Mouse (Mus musculus): ENCODE measurements around the gene Six5. TPM values are rescaled to one million over a fixed set of nuclear protein-coding genes. Genes with fewer than 3 reads are reported as not detected.

The Six5 gene
- polyA plus RNA-seq, 1 experiment from 2014 or later: 7.1 TPM

GRCm38 (mm10) chr7:19096421-19096976 lies 2.1 kb downstream of the Six5 start:
- no peak for ATAC-seq (ENCODE audit: insufficient number of reproducible peaks, low FRiP score)
- 49% methylated on average over 5 of the region's 5 CpGs for WGBS

GRCm38 (mm10) chr7:19097217-19097616 lies 2.8 kb downstream of the Six5 start:
- Histone ChIP-seq H3K4me1 (replicated peaks) (peaks cover 37% of the 10 kb centered on the region), H3K27ac (ENCODE audit: poor library complexity, severe bottlenecking) (no peak overlapping the region), H3K4me3 (no peak overlapping the region), H3K9ac (peak overlapping the region; percentile 97), H3K9me3 (replicated peaks) (no peaks in the 10 kb centered on the region), H3K4me2 (peak overlapping the region; percentile 88), H3K36me3 (peaks cover 15% of the 10 kb centered on the region), H3K27me3 (replicated peaks) (no peaks in the 10 kb centered on the region)
- 40% methylated on average over 2 of the region's 2 CpGs for whole genome bisulfite sequencing
- ATAC-seq (ENCODE audit: insufficient number of reproducible peaks, low FRiP score): no peak

More at GRCm38 (mm10) chr7:19096421-19096976, 2.1 kb downstream of the Six5 start:
- H3K4me1 ChIP-seq (replicated peaks): peaks cover 44% of the 10 kb centered on the region
- H3K36me3 ChIP-seq: peaks cover 22% of the 10 kb centered on the region
- peak overlapping the region; percentile 88 for H3K4me2 ChIP-seq
- peak overlapping the region; percentile 79 for H3K4me3 ChIP-seq
- H3K27ac ChIP-seq (ENCODE audit: poor library complexity, severe bottlenecking): peak overlapping the region; percentile 99
- H3K9me3 ChIP-seq (replicated peaks): no peaks in the 10 kb centered on the region
- peak overlapping the region; percentile 97 for H3K9ac ChIP-seq
- no peaks in the 10 kb centered on the region; the same call in 1 of the 2 replicates for H3K27me3 ChIP-seq (replicated peaks)

GRCm38 (mm10) chr7:19097863-19098262 lies 3.5 kb downstream of the Six5 start:
- ATAC-seq (ENCODE audit: insufficient number of reproducible peaks, low FRiP score): no peak
- H3K9me3 ChIP-seq (replicated peaks): peaks cover 4% of the 10 kb centered on the region
- H3K4me1 ChIP-seq (replicated peaks): peaks cover 30% of the 10 kb centered on the region
- H3K27me3 ChIP-seq (replicated peaks): no peaks in the 10 kb centered on the region
- H3K9ac ChIP-seq: no peak overlapping the region; the same call in 1 of the 2 replicates
- no peak overlapping the region for H3K27ac ChIP-seq (ENCODE audit: poor library complexity, severe bottlenecking)
- peaks cover 15% of the 10 kb centered on the region for H3K36me3 ChIP-seq
- no peak overlapping the region for H3K4me2 ChIP-seq
- H3K4me3 ChIP-seq: no peak overlapping the region

- Histone ChIP-seq H3K9ac (no peak overlapping the region), H3K36me3 (peaks cover 15% of the 10 kb centered on the region), H3K27me3 (replicated peaks) (no peaks in the 10 kb centered on the region), H3K9me3 (replicated peaks) (peaks cover 11% of the 10 kb centered on the region), H3K27ac (ENCODE audit: poor library complexity, severe bottlenecking) (no peak overlapping the region), H3K4me3 (no peak overlapping the region), H3K4me2 (no peak overlapping the region), H3K4me1 (replicated peaks) (peaks cover 23% of the 10 kb centered on the region)
- no peak for ATAC-seq (ENCODE audit: insufficient number of reproducible peaks, low FRiP score)
- 68% methylated on average over 7 of the region's 7 CpGs for WGBS
Observed at GRCm38 (mm10) chr7:19098811-19099210, 4.4 kb downstream of the Six5 start.

GRCm38 (mm10) chr7:19100290-19100689 lies 5.9 kb downstream of the Six5 start:
- peaks cover 23% of the 10 kb centered on the region for H3K4me1 ChIP-seq (replicated peaks)
- WGBS: 62% methylated on average over 1 of the region's 1 CpGs
- no peaks in the 10 kb centered on the region for H3K27me3 ChIP-seq (replicated peaks)
- peaks cover 15% of the 10 kb centered on the region for H3K36me3 ChIP-seq
- no peak overlapping the region for H3K4me2 ChIP-seq
- no peak overlapping the region for H3K9ac ChIP-seq
- no peak for ATAC-seq (ENCODE audit: insufficient number of reproducible peaks, low FRiP score)
- no peak overlapping the region for H3K4me3 ChIP-seq
- H3K9me3 ChIP-seq (replicated peaks): peaks cover 11% of the 10 kb centered on the region
- H3K27ac ChIP-seq (ENCODE audit: poor library complexity, severe bottlenecking): no peak overlapping the region

- H3K36me3 ChIP-seq: no peaks in the 10 kb centered on the region; the same call in 1 of the 2 replicates
- no peak for ATAC-seq (ENCODE audit: insufficient number of reproducible peaks, low FRiP score)
- peaks cover 10% of the 10 kb centered on the region for H3K4me1 ChIP-seq (replicated peaks)
- H3K9me3 ChIP-seq (replicated peaks): peaks cover 11% of the 10 kb centered on the region
- no peak overlapping the region for H3K4me3 ChIP-seq
- H3K4me2 ChIP-seq: no peak overlapping the region
- no peak overlapping the region for H3K27ac ChIP-seq (ENCODE audit: poor library complexity, severe bottlenecking)
- H3K27me3 ChIP-seq (replicated peaks): no peaks in the 10 kb centered on the region
- no peak overlapping the region for H3K9ac ChIP-seq
Observed at GRCm38 (mm10) chr7:19103741-19104140, 9.3 kb downstream of the Six5 start.

- H3K4me2 ChIP-seq: no peak overlapping the region
- no peak overlapping the region for H3K9ac ChIP-seq
- no peak overlapping the region for H3K27ac ChIP-seq (ENCODE audit: poor library complexity, severe bottlenecking)
- H3K36me3 ChIP-seq: no peaks in the 10 kb centered on the region; the same call in 1 of the 2 replicates
- H3K4me1 ChIP-seq (replicated peaks): peaks cover 10% of the 10 kb centered on the region
- WGBS: 73% methylated on average over 2 of the region's 2 CpGs
- H3K9me3 ChIP-seq (replicated peaks): peaks cover 11% of the 10 kb centered on the region
- no peaks in the 10 kb centered on the region for H3K27me3 ChIP-seq (replicated peaks)
- H3K4me3 ChIP-seq: no peak overlapping the region
- ATAC-seq (ENCODE audit: insufficient number of reproducible peaks, low FRiP score): no peak
Observed at GRCm38 (mm10) chr7:19104486-19104885, 10.1 kb downstream of the Six5 start.

DNA sequence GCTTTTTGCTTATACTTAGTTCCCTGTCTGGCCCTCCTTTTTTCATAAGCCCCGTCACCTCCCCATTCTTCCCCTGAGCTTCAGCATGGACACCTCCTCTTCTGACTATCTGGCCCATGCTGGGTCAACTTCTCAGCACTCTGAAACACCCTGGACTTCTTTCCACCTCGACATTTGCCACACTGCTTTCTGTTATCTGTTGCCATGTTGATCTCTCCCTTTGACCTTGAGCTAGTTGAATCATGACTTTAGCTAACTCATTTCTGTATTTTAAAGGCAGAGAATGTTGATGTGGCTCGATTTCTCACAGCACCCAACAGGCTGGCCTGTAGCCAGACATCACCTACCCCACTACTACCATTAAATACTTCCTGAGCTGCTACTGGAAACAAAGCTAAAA lies 13.0 kb downstream of the Six5 start:
- Histone ChIP-seq H3K27ac (ENCODE audit: poor library complexity, severe bottlenecking) (no peak overlapping the region; the same call in 1 of the 2 replicates), H3K27me3 (replicated peaks) (no peaks in the 10 kb centered on the region), H3K4me1 (replicated peaks) (peaks cover 10% of the 10 kb centered on the region), H3K4me2 (no peak overlapping the region), H3K9ac (no peak overlapping the region), H3K36me3 (no peaks in the 10 kb centered on the region; the same call in 1 of the 2 replicates), H3K9me3 (replicated peaks) (peaks cover 11% of the 10 kb centered on the region), H3K4me3 (no peak overlapping the region)
- ATAC-seq (ENCODE audit: insufficient number of reproducible peaks, low FRiP score): no peak
- 48% methylated on average over 3 of the region's 3 CpGs for WGBS

DNA sequence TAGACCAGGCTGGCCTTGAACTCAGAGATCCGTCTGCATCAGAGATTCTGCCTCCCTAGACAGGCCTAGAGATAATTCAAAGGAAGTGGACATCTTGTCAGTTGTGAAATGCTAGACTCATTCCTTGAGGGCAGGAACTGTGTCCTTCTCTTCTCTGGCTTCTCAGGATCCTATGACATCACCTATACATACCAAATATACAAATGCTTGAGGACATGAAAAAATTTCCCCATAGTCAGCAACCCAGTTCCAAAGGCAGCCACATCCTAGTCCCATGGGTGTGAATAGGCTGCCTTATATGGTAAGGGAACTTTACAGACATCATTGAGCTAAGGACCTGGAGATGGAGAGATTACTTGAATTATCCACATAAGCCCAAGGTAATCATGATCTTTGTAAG lies 15.2 kb downstream of the Six5 start:
- H3K4me2 ChIP-seq: no peak overlapping the region
- no peak overlapping the region for H3K27ac ChIP-seq (ENCODE audit: poor library complexity, severe bottlenecking)
- no peak overlapping the region for H3K4me3 ChIP-seq
- no peaks in the 10 kb centered on the region for H3K36me3 ChIP-seq
- H3K27me3 ChIP-seq (replicated peaks): no peaks in the 10 kb centered on the region
- 70% methylated on average over 1 of the region's 1 CpGs for WGBS
- H3K4me1 ChIP-seq (replicated peaks): peaks cover 10% of the 10 kb centered on the region
- H3K9ac ChIP-seq: no peak overlapping the region
- no peaks in the 10 kb centered on the region for H3K9me3 ChIP-seq (replicated peaks)
- no peak for ATAC-seq (ENCODE audit: insufficient number of reproducible peaks, low FRiP score)

DNA sequence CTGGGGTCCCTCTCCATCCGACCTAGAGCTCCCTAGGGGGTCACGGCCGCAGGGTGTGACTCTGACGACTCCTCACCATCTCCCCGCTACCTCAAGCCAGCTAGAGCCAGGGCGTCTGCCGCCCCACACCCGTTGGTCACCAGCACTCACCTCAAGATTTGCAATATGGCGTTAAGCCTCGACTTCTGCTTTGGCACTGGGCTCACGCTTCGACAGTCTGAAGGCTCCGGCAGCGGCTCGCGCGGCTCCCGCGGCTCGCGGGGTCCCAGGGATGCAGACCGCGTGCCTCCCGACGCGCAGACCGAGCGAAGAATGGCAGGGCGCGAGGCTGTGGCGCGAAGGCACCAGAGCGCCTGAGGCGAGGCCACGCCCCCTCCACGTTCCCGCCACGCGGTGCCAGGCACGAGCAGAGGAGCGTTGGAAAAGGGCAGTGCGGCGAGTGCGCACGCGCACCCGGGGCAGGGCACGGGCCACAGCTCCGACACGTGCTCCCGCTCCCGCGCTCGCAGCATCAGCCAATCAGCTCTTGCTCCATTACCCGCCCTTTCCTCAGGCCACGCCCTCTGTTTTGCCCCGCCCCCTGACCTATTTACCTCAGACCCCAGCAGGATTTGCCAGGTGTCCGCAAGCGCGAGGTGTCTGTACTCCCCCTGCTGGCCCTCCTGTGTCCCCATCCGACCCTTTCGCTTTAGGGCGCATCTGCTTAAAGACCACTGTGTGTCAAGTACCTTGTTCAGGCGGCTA lies 23.8 kb downstream of the Six5 start, which contains the start of gene Gm4969:
Gene Gm4969, minus strand, starts transcription at position 341 of the 744 bp plus-strand sequence.
- 20% methylated on average over 64 of the region's 64 CpGs for WGBS

GRCm38 (mm10) chr7:19119083-19119482 lies 24.7 kb downstream of the Six5 start:
- WGBS: 88% methylated on average over 8 of the region's 8 CpGs
- H3K9ac ChIP-seq: no peak overlapping the region

More for the DNA sequence above, 23.8 kb downstream of the Six5 start, which contains the start of gene Gm4969:
- Histone ChIP-seq H3K9me3 (replicated peaks) (peaks cover 10% of the 10 kb centered on the region; the same call in 1 of the 2 replicates), H3K4me2 (peak within 1 kb of the TSS; percentile 64), H3K27ac (ENCODE audit: poor library complexity, severe bottlenecking) (no peak within 1 kb of the TSS), H3K4me3 (peak within 1 kb of the TSS; percentile 30), H3K4me1 (replicated peaks) (peaks cover 24% of the 10 kb centered on the region), H3K27me3 (replicated peaks) (no peaks in the 10 kb centered on the region), H3K9ac (no peak within 1 kb of the TSS), H3K36me3 (no peaks in the 10 kb centered on the region)
- ATAC-seq (ENCODE audit: insufficient number of reproducible peaks, low FRiP score): peak; percentile 45

More at GRCm38 (mm10) chr7:19119083-19119482, 24.7 kb downstream of the Six5 start:
- H3K4me2 ChIP-seq: no peak overlapping the region
- H3K27me3 ChIP-seq (replicated peaks): no peaks in the 10 kb centered on the region
- H3K27ac ChIP-seq (ENCODE audit: poor library complexity, severe bottlenecking): no peak overlapping the region
- no peak for ATAC-seq (ENCODE audit: insufficient number of reproducible peaks, low FRiP score)
- H3K36me3 ChIP-seq: no peaks in the 10 kb centered on the region
- peaks cover 10% of the 10 kb centered on the region; the same call in 1 of the 2 replicates for H3K9me3 ChIP-seq (replicated peaks)
- H3K4me3 ChIP-seq: no peak overlapping the region
- H3K4me1 ChIP-seq (replicated peaks): peaks cover 24% of the 10 kb centered on the region

All from heart, embryonic 12.5 days (tissue).